Mouse (Mus musculus) effector memory CD4-positive, alpha-beta T cell, adult 5 months (primary cell): ENCODE results near the gene Ccnd2. TPM values are rescaled to one million over a fixed set of nuclear protein-coding genes. Genes with fewer than 3 reads are reported as not detected.

Experiments used
- polyA plus RNA-seq: library from polyadenylated mRNA; unstranded; fragments of 100-300 nt; shearing (Covaris generic); gene quantifications from one replicate; pipeline ENCODE4 v1.2.1, GENCODE M21; 2017

Ccnd2 gene
- polyA plus RNA-seq = 539 TPM

GRCm38 (mm10) chr6:127152106-127152951 lies at the start of gene Ccnd2:
TSS of gene Ccnd2 (minus strand) at chr6:127152193.

GRCm38 (mm10) chr6:127109402-127109930 lies 42.5 kb downstream of the Ccnd2 start, which contains the start of gene Tigar:
TSS of gene Tigar (minus strand) at chr6:127109557.

Other genes with a start within 250 kb of the Ccnd2 start
- gene Dyrk4, start 230.4 kb downstream of the Ccnd2 start, polyA plus RNA-seq = not detected
- 1.6 TPM for gene Rad51ap1, start 212.6 kb downstream of the Ccnd2 start, polyA plus RNA-seq
- gene D6Wsu163e, start 212.2 kb downstream of the Ccnd2 start, polyA plus RNA-seq = 6.9 TPM
- not detected for gene Fgf6, start 136.6 kb downstream of the Ccnd2 start, polyA plus RNA-seq
- not detected for gene Fgf23, start 79.3 kb downstream of the Ccnd2 start, polyA plus RNA-seq
- gene Tigar, start 42.6 kb downstream of the Ccnd2 start, polyA plus RNA-seq = 9.5 TPM